Mouse (Mus musculus) neural tube, embryonic 11.5 days (tissue): ENCODE data around the gene Asic2. TPM values are rescaled to one million over a fixed set of nuclear protein-coding genes. Genes with fewer than 3 reads are reported as not detected.

ENCODE experiments used
- ATAC-seq: fragments of 200-750 bp; cut with Nextera tagmentation; 2 replicates; pipeline ENCODE4 v1.8.0; 2017; ENCODE audit warnings: moderate number of reproducible peaks, mild to moderate bottlenecking, moderate TSS enrichment, moderate library complexity; ENCODE audit not compliant: insufficient read depth, low FRiP score, low TSS enrichment
- DNase-seq: peaks from one replicate; pipeline ENCODE4 v3.0.0-alpha.2; 2015; ENCODE audit warnings: low spot score
- H3K27ac ChIP-seq: fragments of 300-500 bp; sonication (generic); 2 replicates; pipeline ENCODE4 v1.5.1; 2014; ENCODE audit warnings: low read depth, mild to moderate bottlenecking, low read length
- H3K27me3 ChIP-seq: fragments of 300-500 bp; sonication (generic); 2 replicates; pipeline ENCODE4 v1.6.1; 2014; ENCODE audit warnings: mild to moderate bottlenecking, low read length, mixed read lengths; ENCODE audit not compliant: control insufficient read depth, insufficient read depth
- H3K36me3 ChIP-seq: fragments of 300-500 bp; sonication (generic); 2 replicates; pipeline ENCODE4 v1.6.1; 2014; ENCODE audit warnings: mild to moderate bottlenecking, low read length, moderate library complexity, mixed read lengths; ENCODE audit not compliant: control insufficient read depth, insufficient read depth
- H3K4me1 ChIP-seq: fragments of 300-500 bp; sonication (generic); 2 replicates; pipeline ENCODE4 v1.6.1; 2014; ENCODE audit warnings: low read length, mixed read lengths; ENCODE audit not compliant: control insufficient read depth, insufficient read depth
- H3K4me2 ChIP-seq: fragments of 300-500 bp; sonication (generic); 2 replicates; pipeline ENCODE4 v1.6.1; 2014; ENCODE audit warnings: low read depth, mild to moderate bottlenecking, moderate library complexity
- H3K4me3 ChIP-seq: fragments of 300-500 bp; sonication (generic); 2 replicates; pipeline ENCODE4 v1.5.1; 2014; ENCODE audit warnings: low read depth, low read length
- H3K9ac ChIP-seq: fragments of 300-500 bp; sonication (generic); 2 replicates; pipeline ENCODE4 v1.6.1; 2014; ENCODE audit warnings: mild to moderate bottlenecking, low read length
- H3K9me3 ChIP-seq: fragments of 300-500 bp; sonication (generic); 2 replicates; pipeline ENCODE4 v1.6.1; 2016; ENCODE audit warnings: low read length; ENCODE audit not compliant: control insufficient read depth
- WGBS: fragments of 180-500 bp; shearing (Covaris S2); extraction: QIAGEN DNeasy Blood & Tissue Kit; methylation state at CpG from one replicate; pipeline ENCODE4 v1.1.7; 2014; 5-methylcytosine and 5-hydroxymethylcytosine counted together
- polyA plus RNA-seq: library from polyadenylated mRNA; unstranded; fragments of >200 nt; fragmentation: Nextera tagmentation; extraction: Ambion mirVana; gene quantifications from 2 replicates; pipeline ENCODE4 v1.2.1, GENCODE M21; 2014

Asic2 gene
- polyA plus RNA-seq, 1 experiment from 2014 or later: 2.5 TPM

GRCm38 (mm10) chr11:81032151-81032550, 936.1 kb downstream of the Asic2 start:
- no peak overlapping the region for H3K4me3 ChIP-seq
- no peaks in the 10 kb centered on the region for H3K4me1 ChIP-seq
- no peak overlapping the region for H3K4me2 ChIP-seq
- 89% methylated on average over 3 of the region's 3 CpGs for WGBS
- H3K9ac ChIP-seq: no peak overlapping the region
- H3K27ac ChIP-seq: no peak overlapping the region
- no peak for DNase-seq
- no peak for ATAC-seq
- no peaks in the 10 kb centered on the region for H3K9me3 ChIP-seq
- no peaks in the 10 kb centered on the region for H3K36me3 ChIP-seq
- H3K27me3 ChIP-seq: no peaks in the 10 kb centered on the region

GRCm38 (mm10) chr11:81014776-81015175, 953.5 kb downstream of the Asic2 start:
- no peak for ATAC-seq
- no peak overlapping the region for H3K9ac ChIP-seq
- no peaks in the 10 kb centered on the region for H3K36me3 ChIP-seq
- H3K27ac ChIP-seq: no peak overlapping the region
- no peak for DNase-seq
- no peaks in the 10 kb centered on the region for H3K27me3 ChIP-seq
- no peak overlapping the region for H3K4me3 ChIP-seq
- H3K9me3 ChIP-seq: no peaks in the 10 kb centered on the region
- no peak overlapping the region for H3K4me2 ChIP-seq
- WGBS: 95% methylated on average over 8 of the region's 8 CpGs
- no peaks in the 10 kb centered on the region for H3K4me1 ChIP-seq

GRCm38 (mm10) chr11:81013501-81013900, 954.8 kb downstream of the Asic2 start:
- 95% methylated on average over 6 of the region's 6 CpGs for WGBS
- ATAC-seq (no peak), DNase-seq (no peak)
- Histone ChIP-seq H3K4me1 (no peaks in the 10 kb centered on the region), H3K27me3 (no peaks in the 10 kb centered on the region), H3K27ac (no peak overlapping the region), H3K9ac (no peak overlapping the region), H3K4me2 (no peak overlapping the region), H3K9me3 (no peaks in the 10 kb centered on the region), H3K4me3 (no peak overlapping the region), H3K36me3 (no peaks in the 10 kb centered on the region)

- H3K27ac ChIP-seq: no peak overlapping the region
- no peak overlapping the region for H3K4me3 ChIP-seq
- 81% methylated on average over 7 of the region's 7 CpGs for WGBS
- no peak overlapping the region for H3K9ac ChIP-seq
- H3K4me2 ChIP-seq: no peak overlapping the region
- H3K9me3 ChIP-seq: no peaks in the 10 kb centered on the region
- H3K36me3 ChIP-seq: no peaks in the 10 kb centered on the region
- no peaks in the 10 kb centered on the region for H3K27me3 ChIP-seq
- no peak for ATAC-seq
- H3K4me1 ChIP-seq: no peaks in the 10 kb centered on the region
- DNase-seq: no peak
Measured at GRCm38 (mm10) chr11:81010766-81011165, 957.5 kb downstream of the Asic2 start.

GRCm38 (mm10) chr11:81009366-81009765, 958.9 kb downstream of the Asic2 start:
- DNase-seq: no peak
- Histone ChIP-seq H3K4me3 (no peak overlapping the region), H3K4me2 (no peak overlapping the region), H3K27ac (no peak overlapping the region), H3K9me3 (no peaks in the 10 kb centered on the region), H3K36me3 (no peaks in the 10 kb centered on the region), H3K4me1 (no peaks in the 10 kb centered on the region), H3K9ac (no peak overlapping the region), H3K27me3 (no peaks in the 10 kb centered on the region)
- ATAC-seq: no peak
- WGBS: 90% methylated on average over 12 of the region's 12 CpGs

GRCm38 (mm10) chr11:81005831-81006230, 962.4 kb downstream of the Asic2 start:
- WGBS: 79% methylated on average over 2 of the region's 2 CpGs
- Histone ChIP-seq H3K36me3 (no peaks in the 10 kb centered on the region), H3K4me2 (no peak overlapping the region), H3K27ac (no peak overlapping the region), H3K4me1 (no peaks in the 10 kb centered on the region), H3K4me3 (no peak overlapping the region), H3K27me3 (no peaks in the 10 kb centered on the region), H3K9ac (no peak overlapping the region), H3K9me3 (no peaks in the 10 kb centered on the region)
- DNase-seq (peak; percentile 52), ATAC-seq (no peak)

- H3K4me1 ChIP-seq: no peaks in the 10 kb centered on the region
- 68% methylated on average over 10 of the region's 10 CpGs for WGBS
- ATAC-seq: no peak
Measured at GRCm38 (mm10) chr11:81002769-81003430, 965.4 kb downstream of the Asic2 start.

GRCm38 (mm10) chr11:80995621-80996020, 972.6 kb downstream of the Asic2 start:
- no peak overlapping the region for H3K4me3 ChIP-seq
- H3K9ac ChIP-seq: no peak overlapping the region
- H3K4me2 ChIP-seq: no peak overlapping the region
- WGBS: 81% methylated on average over 5 of the region's 5 CpGs
- no peaks in the 10 kb centered on the region for H3K4me1 ChIP-seq
- ATAC-seq: no peak
- DNase-seq: no peak
- H3K27me3 ChIP-seq: no peaks in the 10 kb centered on the region
- no peaks in the 10 kb centered on the region for H3K36me3 ChIP-seq
- no peak overlapping the region for H3K27ac ChIP-seq
- no peaks in the 10 kb centered on the region for H3K9me3 ChIP-seq

More at GRCm38 (mm10) chr11:81002769-81003430, 965.4 kb downstream of the Asic2 start:
- Histone ChIP-seq H3K4me2 (no peak overlapping the region), H3K36me3 (no peaks in the 10 kb centered on the region), H3K4me3 (no peak overlapping the region), H3K9me3 (no peaks in the 10 kb centered on the region), H3K9ac (no peak overlapping the region), H3K27ac (no peak overlapping the region), H3K27me3 (no peaks in the 10 kb centered on the region)
- DNase-seq: no peak

- Histone ChIP-seq H3K27me3 (no peaks in the 10 kb centered on the region), H3K4me3 (no peak overlapping the region), H3K36me3 (no peaks in the 10 kb centered on the region), H3K4me1 (no peaks in the 10 kb centered on the region), H3K9ac (no peak overlapping the region), H3K27ac (no peak overlapping the region), H3K9me3 (no peaks in the 10 kb centered on the region), H3K4me2 (no peak overlapping the region)
- DNase-seq (no peak), ATAC-seq (no peak)
- 80% methylated on average over 5 of the region's 5 CpGs for WGBS
Measured at GRCm38 (mm10) chr11:80983530-80983929, 984.7 kb downstream of the Asic2 start.
